Mouse (Mus musculus) naive thymus-derived CD4-positive, alpha-beta T cell, adult 2 months (primary cell): ENCODE measurements around the gene Omd.

Experiments
- DNase-seq: peaks from one replicate; pipeline ENCODE4 v3.0.0-alpha.2; 2011; ENCODE audit warnings: low read depth

Gene Omd

GRCm38 (mm10) chr13:49608589-49609322 is 26.5 kb downstream of the Omd start:
- DNase-seq, result no peak

DNA sequence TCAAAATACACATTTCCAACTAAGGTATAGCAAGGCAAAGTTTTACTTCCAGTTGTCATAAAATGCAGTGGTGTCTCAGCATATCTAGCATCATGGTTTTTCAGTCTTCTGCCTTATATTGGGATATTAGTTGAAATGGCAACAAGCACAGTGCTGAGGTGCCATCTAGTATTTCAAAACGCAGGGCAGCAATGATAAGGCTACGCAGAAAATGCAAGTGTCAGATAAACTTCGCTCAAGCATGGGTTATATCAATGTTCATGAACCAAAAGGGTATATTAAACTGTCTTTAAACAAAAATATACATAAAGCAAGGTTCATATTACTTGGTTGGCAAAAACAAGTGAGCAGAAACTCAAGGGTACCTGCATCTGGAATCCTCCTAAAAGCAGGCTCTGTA is 34.8 kb downstream of the Omd start:
- no peak for DNase-seq

GRCm38 (mm10) chr13:49618365-49618764 is 36.1 kb downstream of the Omd start:
- DNase-seq, result no peak

- DNase-seq, result no peak
Observed at GRCm38 (mm10) chr13:49623216-49623615, 41.0 kb downstream of the Omd start.

GRCm38 (mm10) chr13:49628167-49628566 is 45.9 kb downstream of the Omd start:
- no peak for DNase-seq

DNA sequence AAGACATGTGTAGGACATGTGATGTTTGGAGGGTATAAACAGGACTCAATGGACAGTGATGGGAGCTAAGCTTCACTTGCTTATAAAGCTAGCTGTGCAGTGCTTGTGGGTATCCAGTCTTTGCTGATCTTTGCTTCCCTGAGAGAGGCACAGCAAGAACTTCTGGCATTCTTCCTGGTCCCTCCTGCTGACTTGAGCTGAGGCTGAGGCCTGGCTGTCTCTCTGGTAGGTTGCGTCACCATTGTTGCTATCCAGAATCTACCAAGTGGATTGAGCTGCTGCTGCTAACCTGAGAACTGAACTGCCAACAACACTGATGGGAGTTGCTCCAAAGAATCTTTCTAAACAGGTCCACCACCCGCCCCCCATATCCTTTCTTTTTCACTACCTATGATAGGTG is 46.8 kb downstream of the Omd start:
- DNase-seq, result no peak

DNA sequence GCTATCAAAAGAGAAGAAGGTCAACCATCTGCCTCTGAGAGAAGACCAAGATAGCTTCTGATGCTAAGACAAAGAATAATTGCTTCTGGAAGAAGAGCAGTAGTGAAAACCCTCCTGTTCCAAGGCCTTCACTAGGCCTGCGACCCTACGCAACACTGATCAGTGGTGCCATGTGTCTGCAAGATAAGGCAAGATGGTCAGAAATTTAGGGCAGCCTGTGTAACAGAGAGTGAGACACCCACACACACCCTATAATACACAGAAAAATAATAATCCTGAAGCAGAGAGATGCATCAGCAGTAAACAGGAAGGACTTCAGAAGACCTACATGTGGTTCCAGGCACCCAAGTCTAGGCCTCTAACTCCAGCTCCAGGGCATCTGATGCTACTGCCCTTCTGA is 57.7 kb downstream of the Omd start:
- DNase-seq, result no peak
